Mouse (Mus musculus) liver, postnatal 0 days (tissue): ENCODE measurements around the gene Lnpep.

ENCODE experiments used
- CTCF ChIP-seq: sonication (generic); IDR thresholded peaks from 2 replicates; pipeline ENCODE4 v1.5.1; 2016; ENCODE audit warnings: antibody characterized with exemption, low read depth
- EP300 ChIP-seq: IDR thresholded peaks from 2 replicates; pipeline ENCODE4 v1.6.1; 2016; ENCODE audit warnings: antibody characterized with exemption, low read depth, mild to moderate bottlenecking

DNA sequence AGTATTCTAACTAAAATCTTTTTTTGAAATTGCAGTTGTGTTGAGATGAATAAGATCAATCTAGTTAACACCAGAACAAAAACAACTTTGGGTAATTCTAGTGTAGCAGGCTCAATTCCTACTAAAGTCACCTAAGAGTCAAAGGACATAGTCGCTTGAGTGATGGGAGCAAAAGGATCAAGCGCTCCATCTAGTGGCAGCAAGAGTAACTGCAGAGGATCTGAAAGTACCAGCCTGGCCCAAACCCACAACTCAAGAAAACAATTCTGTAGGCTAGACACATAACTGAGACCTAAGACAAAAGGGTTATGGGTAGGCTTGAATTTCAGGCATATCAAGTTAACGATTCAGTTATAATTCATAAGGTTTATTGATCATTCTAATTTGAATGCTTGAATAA is 20.9 kb upstream of the Lnpep start:
- TF ChIP-seq CTCF (peak; percentile 97), EP300 (no peak)
